Mouse (Mus musculus) brain, embryonic 18.5 days (tissue): ENCODE data around the gene Myt1l.
A peak's percentile ranks its signal among the peaks of the same experiment; 100 is the strongest.

Experiments
- DNase-seq: peaks from one replicate; pipeline ENCODE4 v3.0.0-alpha.2; 2012; ENCODE audit warnings: low read depth, low spot score

Gene Myt1l

DNA sequence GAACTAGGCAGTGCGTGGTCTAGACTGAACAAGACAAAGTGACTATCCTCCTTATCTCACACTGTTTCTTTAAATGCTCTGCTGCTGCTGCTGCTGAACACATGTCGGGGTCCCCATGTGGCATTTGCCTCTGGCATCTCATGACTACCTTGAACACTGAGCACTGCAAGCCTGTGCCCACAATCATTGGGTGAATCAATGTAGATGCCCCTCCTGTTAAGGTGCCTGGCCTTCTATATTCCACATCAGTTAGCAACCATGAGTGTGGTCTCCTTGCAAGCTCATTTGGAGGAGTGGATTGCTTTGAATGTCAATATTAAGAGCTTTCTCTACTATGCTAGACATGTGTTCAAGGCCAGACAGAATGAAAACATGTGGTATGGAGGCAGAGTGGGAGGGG is 287.3 kb downstream of the Myt1l start:
- DNase-seq = no peak

GRCm38 (mm10) chr12:29816130-29816529 is 287.9 kb downstream of the Myt1l start:
- DNase-seq = no peak

DNA sequence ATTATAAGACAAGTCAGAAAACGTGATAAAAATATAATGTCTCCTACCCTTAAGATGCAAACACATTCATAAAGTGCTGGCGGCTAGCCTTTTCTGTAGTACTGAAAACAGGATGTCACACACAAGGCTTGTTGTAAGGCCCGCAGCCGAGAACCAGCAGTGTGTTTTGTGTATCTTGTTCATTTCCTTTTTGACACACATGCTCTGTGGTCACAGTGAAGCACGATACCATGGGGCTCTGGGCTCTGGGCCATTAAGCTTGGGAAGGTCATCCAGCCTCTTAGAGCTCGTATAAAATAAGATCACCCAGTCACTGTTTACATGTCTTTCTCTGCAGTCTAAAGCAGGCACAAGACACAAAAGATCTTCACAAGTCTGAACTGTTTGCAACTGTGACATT is 288.6 kb downstream of the Myt1l start:
- DNase-seq = no peak

- peak; percentile 76 for DNase-seq
Observed at GRCm38 (mm10) chr12:29822216-29822615, 294.0 kb downstream of the Myt1l start.

GRCm38 (mm10) chr12:29823766-29824417 is 295.7 kb downstream of the Myt1l start:
- no peak for DNase-seq

- no peak for DNase-seq
Observed at GRCm38 (mm10) chr12:29830571-29830970, 302.4 kb downstream of the Myt1l start.

GRCm38 (mm10) chr12:29831356-29831755 is 303.2 kb downstream of the Myt1l start:
- no peak for DNase-seq

DNA sequence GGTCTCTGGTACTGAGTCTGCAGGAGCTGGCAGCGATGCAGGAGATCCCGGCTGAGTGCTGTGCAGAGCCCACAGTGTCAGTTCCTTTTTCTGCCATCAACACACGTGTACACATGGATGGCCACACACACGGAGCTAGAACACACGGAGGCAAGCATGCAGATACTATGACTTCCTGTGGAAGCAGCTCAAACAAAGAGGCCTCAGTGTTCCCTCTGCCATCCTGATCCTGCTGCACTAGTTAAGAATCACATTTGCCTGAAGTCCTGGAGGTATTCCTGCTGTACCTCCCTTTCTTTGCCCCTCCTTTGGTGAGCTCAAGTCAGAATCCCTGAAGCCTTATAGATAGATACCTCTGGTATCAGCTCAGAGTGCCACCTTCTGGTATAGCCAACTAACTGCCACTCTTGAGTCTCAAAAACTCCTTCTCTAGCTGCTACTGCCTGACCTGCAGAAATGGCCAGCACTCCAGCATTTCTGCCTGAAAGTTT is 309.2 kb downstream of the Myt1l start:
- peak; percentile 49 for DNase-seq

GRCm38 (mm10) chr12:29838421-29838820 is 310.2 kb downstream of the Myt1l start:
- DNase-seq = no peak

- no peak for DNase-seq
Observed at GRCm38 (mm10) chr12:29849936-29850335, 321.8 kb downstream of the Myt1l start.

DNA sequence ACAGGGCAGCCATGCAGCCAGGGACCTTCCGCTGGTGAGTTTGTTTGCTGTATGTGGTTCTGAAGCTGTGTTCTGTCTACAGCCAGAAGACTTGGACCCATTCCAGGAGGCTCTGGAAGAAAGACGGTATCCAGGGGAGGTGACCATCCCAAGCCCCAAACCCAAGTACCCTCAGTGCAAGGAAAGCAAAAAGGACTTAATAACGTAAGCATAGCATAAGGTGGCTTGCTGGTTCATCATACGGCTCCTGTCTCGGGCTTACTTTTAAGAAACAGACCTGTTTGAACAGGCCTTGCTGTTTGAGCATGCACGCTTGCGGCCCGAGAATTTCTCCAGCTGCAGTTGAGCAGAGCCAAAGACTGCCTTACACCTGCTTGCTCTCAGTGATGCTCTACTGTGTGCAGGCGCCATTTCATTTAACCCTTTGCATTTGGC is 326.0 kb downstream of the Myt1l start:
- no peak for DNase-seq

GRCm38 (mm10) chr12:29855007-29855406 is 326.8 kb downstream of the Myt1l start:
- DNase-seq = no peak

- no peak for DNase-seq
Observed at GRCm38 (mm10) chr12:29860986-29861385, 332.8 kb downstream of the Myt1l start.

DNA sequence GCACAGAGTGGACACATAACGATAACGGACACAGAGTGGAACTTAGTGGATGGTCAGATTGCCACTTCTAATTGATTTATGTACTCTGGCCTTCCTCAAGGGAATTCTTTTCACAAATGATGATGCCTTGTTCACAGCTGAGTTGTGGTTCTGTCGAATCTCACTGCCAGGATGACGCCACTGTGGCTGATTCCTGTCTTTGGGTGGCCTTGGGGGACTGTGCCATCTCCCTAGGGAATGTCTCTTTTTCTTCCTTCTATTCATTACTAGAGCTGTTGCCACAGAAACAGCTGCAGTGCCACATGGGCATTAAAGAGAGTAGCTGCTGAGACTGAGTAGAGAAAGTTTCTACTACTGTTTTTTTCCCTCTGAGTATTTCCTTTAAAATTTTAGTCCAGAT is 340.1 kb downstream of the Myt1l start:
- no peak for DNase-seq

DNA sequence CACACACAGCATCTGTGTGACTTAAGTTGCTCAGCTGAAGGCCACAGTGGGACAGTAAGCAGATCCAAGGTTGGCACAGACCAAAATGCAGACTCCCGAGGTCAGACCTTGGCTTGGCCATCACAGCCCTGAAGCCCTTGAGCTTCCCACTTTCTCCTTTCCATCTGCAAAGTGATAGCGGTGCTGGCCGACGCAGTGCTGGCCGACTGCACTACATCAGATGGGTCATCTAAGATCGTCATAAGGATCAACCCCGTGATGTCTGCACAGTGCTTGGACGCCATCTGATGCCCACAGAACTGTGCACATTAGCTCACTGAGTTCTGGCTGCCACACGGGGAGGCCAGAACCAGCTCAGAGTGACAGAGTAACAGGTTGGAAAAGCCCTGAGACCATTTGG is 340.6 kb downstream of the Myt1l start:
- no peak for DNase-seq

DNA sequence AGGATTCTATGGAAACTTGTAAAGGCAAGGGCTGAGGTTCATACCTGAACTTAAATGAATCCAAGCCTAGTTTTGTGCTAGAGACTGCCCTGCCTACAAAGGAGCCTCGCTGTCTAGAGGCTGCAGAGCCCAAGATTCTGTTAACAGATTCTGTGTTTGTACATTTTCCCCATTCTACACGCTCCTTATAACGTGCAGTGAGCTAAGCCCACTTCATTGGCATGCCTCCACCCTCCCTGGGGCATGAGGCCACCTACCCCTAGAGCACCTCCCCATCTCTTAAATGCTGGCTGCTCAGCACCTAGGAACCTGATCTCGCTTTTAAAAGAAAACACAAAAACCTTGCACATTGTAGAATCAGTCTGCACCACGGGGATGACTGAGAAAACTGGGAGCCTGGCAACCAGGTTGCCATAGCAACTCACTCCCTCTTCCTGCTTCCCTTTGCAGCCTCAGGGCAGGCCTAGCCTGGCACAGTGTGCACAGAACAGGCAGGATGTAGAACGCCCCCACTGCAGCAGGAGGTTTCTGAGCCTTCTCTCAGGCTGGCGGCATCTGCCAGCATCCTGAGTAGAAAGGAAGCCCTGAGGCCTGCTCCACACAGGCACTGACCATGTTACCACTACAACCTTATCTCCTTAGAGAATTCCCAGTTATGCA is 344.1 kb downstream of the Myt1l start:
- DNase-seq = peak; percentile 95

DNA sequence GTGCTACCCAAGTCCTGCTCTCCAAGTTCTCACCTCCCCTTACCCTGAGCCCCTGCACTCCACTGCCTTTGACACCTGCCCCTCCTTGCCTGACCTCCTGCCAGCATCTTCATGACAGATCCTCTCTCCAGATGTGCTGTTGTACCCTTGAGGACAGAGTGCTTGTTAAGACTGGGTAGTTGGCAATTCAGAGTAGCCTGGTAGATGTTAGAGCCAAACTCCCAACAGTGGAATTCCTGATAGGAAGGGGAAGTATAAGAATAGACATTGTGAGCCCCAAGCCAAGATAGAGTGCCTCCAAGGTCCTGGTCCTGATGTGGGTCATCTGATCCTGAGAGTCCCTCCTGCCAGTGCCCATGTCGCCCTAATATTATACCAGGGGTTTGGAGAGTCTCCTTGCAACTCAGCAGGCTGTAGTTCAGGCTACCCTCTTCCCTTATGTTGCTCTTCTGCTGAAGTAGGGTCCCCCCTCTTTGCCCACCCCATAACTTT is 345.1 kb downstream of the Myt1l start:
- no peak for DNase-seq

- DNase-seq = no peak
Observed at GRCm38 (mm10) chr12:29877977-29878376, 349.8 kb downstream of the Myt1l start.

DNA sequence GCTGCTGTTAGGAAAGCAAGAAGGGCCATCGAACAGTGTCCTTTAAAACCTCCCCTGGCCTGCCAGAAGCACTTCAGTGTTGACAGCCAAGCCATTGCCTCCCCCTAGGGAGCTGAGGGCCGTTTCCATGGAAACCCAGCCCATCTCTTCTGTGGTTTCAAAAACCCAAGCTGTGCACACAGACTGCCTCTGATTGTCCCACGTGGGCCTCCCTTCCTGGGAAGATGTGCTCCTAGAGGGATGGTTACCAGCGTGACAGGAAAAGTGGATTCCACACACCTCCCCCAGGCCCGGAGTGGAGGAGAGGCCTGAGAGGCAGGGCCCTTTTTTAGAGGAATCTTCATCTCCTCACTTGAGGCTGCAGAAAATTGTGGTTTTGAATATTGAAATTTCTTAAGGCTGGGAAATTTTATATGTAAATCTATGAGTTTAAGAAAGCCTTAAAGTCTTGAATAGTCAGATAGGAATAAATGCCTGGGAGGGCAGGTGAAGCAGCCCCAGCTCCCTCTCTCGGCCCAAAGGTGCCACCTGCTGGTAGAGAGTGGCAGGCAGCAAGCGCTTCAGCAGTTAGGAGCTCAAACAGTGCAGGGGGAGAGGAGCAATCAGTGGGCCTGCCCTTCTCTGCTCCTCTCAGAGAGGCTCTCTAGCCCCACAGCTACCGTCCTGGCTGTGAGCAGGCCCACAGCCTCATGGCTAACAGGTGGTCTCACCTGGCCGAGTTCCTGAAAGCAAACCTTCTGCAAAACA is 354.9 kb downstream of the Myt1l start:
- DNase-seq = peak; percentile 84

DNA sequence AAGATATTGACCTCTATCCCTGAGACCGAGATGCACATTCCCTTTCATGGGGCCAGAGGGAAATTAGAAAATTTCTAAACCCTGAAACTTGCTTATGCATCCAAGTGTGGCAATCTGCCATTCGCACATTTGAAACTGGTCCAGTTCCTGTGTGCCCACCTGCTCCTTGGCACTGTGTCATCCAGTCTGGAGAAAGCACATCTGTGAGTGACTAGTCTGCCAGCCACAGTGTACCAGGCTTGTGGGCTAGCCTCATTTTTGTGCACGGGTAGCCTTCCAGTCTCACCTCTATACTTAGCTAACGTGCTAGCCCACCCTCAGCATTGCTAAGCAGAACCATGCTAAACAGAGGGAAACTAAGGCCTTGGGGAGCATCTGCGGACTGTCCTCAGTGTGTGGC is 356.2 kb downstream of the Myt1l start:
- peak; percentile 24 for DNase-seq

DNA sequence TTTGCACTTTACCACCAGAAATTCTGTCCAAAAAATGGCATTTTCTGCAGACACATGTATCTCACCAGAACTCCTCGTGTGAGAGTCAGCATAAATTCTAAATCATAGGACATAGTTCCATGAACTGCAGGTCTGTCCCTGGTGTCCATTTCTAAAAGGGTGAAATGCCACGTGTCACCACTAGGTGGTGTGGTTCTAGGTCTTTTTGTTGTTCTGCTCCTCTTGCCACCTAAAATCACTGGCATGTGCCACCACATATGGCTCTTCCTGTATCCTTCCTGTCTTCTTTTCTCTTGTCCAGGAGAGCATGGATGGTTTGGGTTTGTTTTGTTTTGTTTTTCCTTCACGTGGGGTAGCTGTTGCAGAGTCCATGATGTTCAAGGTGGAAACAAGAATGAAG is 366.5 kb downstream of the Myt1l start:
- DNase-seq = no peak

DNA sequence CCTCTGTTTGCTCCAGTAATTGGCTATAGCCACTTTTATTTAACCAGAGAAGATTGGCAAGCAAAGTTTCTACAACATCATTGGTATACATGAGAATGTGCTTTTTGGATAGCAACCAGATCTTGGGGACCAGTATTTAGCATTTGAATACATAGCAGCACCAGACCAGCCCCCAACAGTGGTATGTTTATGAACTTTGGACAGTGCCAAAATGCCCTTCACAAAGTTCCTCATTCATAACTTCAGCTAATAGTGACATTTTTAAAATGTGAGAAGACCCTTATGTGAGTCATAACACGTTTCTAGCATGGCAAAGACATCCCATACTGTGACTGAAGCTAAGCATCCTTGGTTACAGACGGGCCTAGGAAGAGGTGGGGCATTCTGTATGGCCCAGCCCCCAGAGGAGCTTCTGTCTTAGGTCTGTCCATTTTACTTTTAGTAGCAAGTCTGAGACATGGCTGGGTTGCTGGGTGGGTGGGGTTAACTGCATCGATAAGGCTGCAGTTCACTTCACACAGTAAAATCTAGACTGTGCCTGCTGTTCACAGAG is 369.4 kb downstream of the Myt1l start:
- DNase-seq = no peak
